Mouse (Mus musculus) olfactory bulb, adult 2 months (tissue): ENCODE results near the gene Pbx3.

Experiments used
- CTCF ChIP-seq: fragments of 200-500 bp; IDR thresholded peaks from 2 replicates; pipeline ENCODE4 v1.5.1; 2012; ENCODE audit warnings: low read depth, mild to moderate bottlenecking, low read length, moderate library complexity; ENCODE audit not compliant: insufficient read depth
- POLR2A ChIP-seq: fragments of 200-500 bp; IDR thresholded peaks from 2 replicates; pipeline ENCODE4 v1.6.1; 2012; ENCODE audit warnings: mild to moderate bottlenecking, low read depth, low read length, moderate library complexity; ENCODE audit not compliant: insufficient read depth

DNA sequence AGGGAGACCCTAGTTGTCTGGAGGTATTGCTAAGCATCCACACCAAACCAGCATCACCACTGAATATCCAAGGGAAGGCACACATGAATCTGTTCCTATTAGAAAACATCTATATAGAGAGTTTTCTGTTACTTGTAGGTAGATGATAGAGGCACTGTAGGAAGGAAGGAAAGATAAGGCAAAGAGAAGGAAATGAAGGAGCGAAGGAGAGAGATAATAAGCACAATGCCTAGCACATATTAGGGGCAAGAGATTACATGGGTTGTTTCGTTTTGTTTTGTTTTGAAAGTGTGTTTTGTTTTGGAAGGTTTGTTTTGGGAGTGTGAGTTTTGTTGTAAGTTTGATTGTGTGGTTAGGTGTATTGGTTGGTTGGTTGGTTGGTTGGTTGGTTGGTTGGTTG is 6.0 kb upstream of the Pbx3 start:
- no peak for TF ChIP-seq POLR2A
- no peak for TF ChIP-seq CTCF
